In the genomic region with DNA sequence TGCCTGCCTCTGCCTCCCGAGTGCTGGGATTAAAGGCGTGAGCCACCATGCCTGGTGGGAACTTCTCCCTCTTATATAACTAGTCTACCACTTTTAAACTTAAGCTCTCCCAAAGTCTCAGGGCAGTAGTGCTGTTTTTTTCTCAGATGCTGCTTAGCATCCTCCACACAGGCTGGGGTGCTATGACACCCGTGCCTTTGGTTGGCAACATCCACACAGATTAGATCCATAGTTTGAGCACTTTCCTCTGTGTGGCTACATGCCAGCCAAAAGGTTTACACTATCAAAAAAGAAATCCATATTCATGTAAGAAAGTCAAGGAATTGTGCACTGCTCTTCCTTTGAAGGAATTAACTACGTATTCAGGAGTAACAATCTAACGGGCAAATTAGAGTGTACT, we compare ENCODE assay signal across 18 mouse cellular contexts.
"Had no signal": no experiment of that assay in that cellular context is flagged by ENCODE, and none has a peak within 500 bp of the region (broad histone marks: within the 10 kb centered on the region; RNA-seq: fewer than 3 reads in every experiment).

No protein-coding gene starts in this region.

- H3K4me3 ChIP-seq: kidney, embryonic 15.5 days; limb, embryonic 12.5 days; limb, embryonic 15.5 days had no signal

- ATAC-seq: liver, postnatal 0 days; lung, postnatal 0 days had no signal

- H3K27ac ChIP-seq: kidney, embryonic 15.5 days; limb, embryonic 12.5 days; limb, embryonic 15.5 days; liver, embryonic 14.5 days; stomach, postnatal 0 days had no signal

- H3K27me3 ChIP-seq: kidney, embryonic 15.5 days; limb, embryonic 12.5 days; limb, embryonic 15.5 days had no signal

- H3K9me3 ChIP-seq: kidney, embryonic 15.5 days; limb, embryonic 12.5 days; limb, embryonic 15.5 days had no signal

- H3K36me3 ChIP-seq: kidney, embryonic 15.5 days; limb, embryonic 12.5 days; limb, embryonic 15.5 days had no signal

- H3K9ac ChIP-seq: kidney, embryonic 15.5 days; limb, embryonic 12.5 days; limb, embryonic 15.5 days; liver, embryonic 14.5 days; liver, postnatal 0 days; lung, embryonic 14.5 days had no signal

- H3K4me2 ChIP-seq: kidney, embryonic 15.5 days; limb, embryonic 12.5 days; limb, embryonic 15.5 days; liver, embryonic 11.5 days; lung, embryonic 14.5 days; midbrain, embryonic 11.5 days had no signal

- H3K4me1 ChIP-seq: kidney, embryonic 15.5 days; limb, embryonic 12.5 days; limb, embryonic 15.5 days had no signal

- DNase-seq: kidney, adult 11 months; kidney, adult 8-10 months; kidney, postnatal 10 days; kidney, postnatal 36 days; layer of hippocampus, postnatal 36 days; liver, postnatal 0 days; lung, embryonic 14.5 days; lung, postnatal 4 days; midbrain, embryonic 14.5 days; thymus, postnatal 25 days had no signal
